Mouse (Mus musculus): ENCODE data around the gene Chchd6.

DNA sequence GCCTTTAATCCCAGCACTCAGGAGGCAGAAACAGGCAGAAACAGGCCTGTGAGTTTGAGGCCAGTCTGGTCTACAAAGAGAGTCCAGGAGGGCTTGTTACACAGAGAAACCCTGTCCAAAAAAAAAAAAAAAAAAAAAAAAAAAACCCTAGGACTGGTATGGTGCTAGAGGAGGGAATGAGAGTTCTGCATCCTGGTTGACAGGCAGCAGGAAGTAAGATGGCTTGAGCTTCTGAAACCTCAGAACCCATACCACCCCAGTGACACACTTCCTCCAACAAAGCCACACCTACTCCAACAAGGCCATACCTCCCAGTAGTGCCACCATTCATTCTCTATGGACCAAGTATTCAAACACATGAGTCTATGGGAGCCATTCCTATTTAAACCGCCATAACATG is 1.1 kb upstream of the Chchd6 start:
- no peak for TF ChIP-seq CTCF (IDR thresholded peaks at IDR 0.05; ENCODE audit: insufficient read depth, low read length)
- TF ChIP-seq POLR2A (IDR thresholded peaks at IDR 0.05; ENCODE audit: borderline replicate concordance, extremely low read depth, low read depth, low read length), result no peak
